Mouse (Mus musculus) small intestine, adult 2 months (tissue): Measurements from ENCODE around the gene Pla2g1b.

Experiments used
- CTCF ChIP-seq: fragments of 200-500 bp; IDR thresholded peaks from 2 replicates; pipeline ENCODE4 v1.5.1; 2012; ENCODE audit warnings: low read depth, mild to moderate bottlenecking, control low read depth, inconsistent platforms, low read length, moderate library complexity, mixed read lengths; ENCODE audit not compliant: insufficient replicate concordance, insufficient read length; ENCODE audit errors: extremely low read depth
- POLR2A ChIP-seq: fragments of 200-500 bp; IDR thresholded peaks from 2 replicates; pipeline ENCODE4 v1.6.1; 2012; ENCODE audit warnings: low read depth, mild to moderate bottlenecking, control low read depth, inconsistent platforms, low read length, moderate library complexity

DNA sequence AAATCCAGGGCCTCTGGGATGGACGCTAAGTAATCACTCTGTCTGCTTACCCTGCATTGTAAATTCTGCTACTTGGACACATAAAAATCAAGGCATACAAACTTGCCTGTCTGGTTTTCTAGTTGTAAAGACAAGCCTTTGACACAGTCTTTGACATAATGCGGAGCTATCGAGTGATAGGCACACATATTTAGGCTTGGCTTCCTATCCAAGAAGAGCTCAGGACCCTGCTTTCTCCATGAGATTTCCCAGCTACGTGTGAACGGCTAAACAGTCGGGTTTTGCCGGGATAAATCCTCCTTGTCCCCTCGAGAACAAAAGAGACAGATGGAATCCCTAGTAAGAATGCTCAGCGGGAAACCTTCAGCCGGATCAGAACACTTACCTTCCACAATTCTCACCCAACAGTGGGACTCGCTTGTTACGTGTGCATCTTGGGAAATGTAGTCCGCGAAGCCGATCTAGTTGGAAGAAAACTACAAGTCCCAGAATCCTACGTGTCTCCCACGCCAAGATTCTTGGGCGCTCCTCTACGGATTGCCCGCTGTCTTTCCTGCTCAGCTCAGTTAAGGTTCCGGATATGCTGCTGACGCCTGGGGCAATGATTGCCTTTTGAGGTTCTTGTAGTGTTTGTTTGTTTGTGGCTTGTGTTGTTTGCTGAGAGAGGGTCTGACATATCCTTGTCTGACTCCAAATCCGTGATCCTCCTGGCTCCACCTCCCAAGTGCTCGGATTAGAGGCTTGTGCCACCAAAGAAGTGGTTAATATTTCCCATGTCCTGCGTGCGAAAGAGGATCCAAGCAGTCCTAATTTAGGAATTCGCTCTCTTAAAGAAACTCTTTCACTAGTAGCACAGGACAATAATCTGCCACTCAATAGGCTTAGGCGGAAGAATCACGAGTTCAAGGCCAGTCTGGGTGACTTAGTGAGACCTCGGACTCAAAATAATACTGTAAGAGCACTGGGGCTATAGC is 18.2 kb downstream of the Pla2g1b start, which contains the start of gene Sirt4:
- peak; percentile 67; the same call in 1 of the 2 replicates for TF ChIP-seq POLR2A
- TF ChIP-seq CTCF = no peak
